Mouse (Mus musculus) spleen, adult 12 weeks (tissue): ENCODE results near the gene Rpap1.
A peak's percentile ranks its signal among the peaks of the same experiment; 100 is the strongest.

Source experiments
- DNase-seq: peaks from one replicate; pipeline ENCODE4 v3.0.0; 2022; ENCODE audit warnings: low spot score

The Rpap1 gene

GRCm38 (mm10) chr2:119787206-119787883, at the start of gene Rpap1:
TSS of gene Rpap1 (minus strand) at chr2:119787537.
- peak; percentile 70 for DNase-seq

- DNase-seq, result no peak
These were observed 46.9 kb upstream of the Rpap1 start for GRCm38 (mm10) chr2:119834231-119834630.

GRCm38 (mm10) chr2:119830579-119830978, 43.2 kb upstream of the Rpap1 start:
- DNase-seq, result no peak

- no peak for DNase-seq
These were observed 33.8 kb upstream of the Rpap1 start for GRCm38 (mm10) chr2:119821136-119821535.

GRCm38 (mm10) chr2:119818668-119819272, 31.4 kb upstream of the Rpap1 start:
- no peak for DNase-seq

DNA sequence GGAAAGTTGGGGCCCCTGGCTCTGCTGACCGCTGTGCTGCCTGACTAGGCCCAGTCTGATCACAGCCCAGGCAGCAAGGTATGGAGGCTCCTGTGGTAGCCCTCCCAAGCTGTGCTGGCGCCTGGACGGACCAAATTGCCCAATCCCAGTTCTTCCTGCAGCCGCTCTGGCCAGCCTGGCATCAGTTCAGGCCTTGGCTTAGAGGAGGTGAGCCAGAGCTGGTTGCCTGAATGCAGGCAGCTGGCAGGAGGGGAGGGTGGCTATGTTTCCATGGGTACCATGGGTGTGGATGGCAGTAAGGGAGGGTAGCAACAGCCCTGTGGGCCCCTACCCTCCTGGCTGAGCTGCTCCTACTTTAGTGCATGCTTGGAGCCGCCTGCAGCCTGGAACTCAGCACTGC, 29.7 kb upstream of the Rpap1 start:
- no peak for DNase-seq

- no peak for DNase-seq
These were observed 29.3 kb upstream of the Rpap1 start for GRCm38 (mm10) chr2:119816611-119817010.

DNA sequence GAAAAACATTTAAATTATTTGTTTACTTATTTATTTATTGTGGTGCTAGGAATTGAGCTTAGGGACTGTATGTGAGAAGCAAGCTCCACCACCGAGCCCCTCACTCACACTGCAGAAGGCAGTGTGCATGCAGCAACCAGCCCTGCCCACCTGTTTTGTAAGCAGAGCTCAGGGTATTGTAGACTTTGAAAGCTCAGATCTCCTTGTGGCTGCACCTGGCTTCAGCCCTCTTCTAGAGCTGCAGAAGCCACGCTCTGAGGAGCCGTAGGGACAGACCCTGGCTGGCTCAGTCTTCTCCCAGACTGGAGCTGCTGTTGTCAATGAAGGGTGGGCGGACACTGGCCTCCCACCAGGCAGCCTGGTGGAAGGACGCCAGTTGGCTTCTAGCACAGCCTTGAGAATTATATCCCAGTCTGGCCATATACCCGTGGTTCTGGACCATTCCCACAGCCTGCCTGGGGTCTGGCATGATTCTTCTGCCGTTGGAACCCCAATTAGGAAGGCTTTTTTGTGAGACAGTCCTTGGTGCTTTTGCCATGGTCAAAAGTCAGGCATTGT, 27.1 kb upstream of the Rpap1 start:
- DNase-seq, result no peak

- no peak for DNase-seq
These were observed 24.3 kb upstream of the Rpap1 start for GRCm38 (mm10) chr2:119811490-119812146.

- no peak for DNase-seq
These were observed 23.6 kb upstream of the Rpap1 start for GRCm38 (mm10) chr2:119810890-119811289.

DNA sequence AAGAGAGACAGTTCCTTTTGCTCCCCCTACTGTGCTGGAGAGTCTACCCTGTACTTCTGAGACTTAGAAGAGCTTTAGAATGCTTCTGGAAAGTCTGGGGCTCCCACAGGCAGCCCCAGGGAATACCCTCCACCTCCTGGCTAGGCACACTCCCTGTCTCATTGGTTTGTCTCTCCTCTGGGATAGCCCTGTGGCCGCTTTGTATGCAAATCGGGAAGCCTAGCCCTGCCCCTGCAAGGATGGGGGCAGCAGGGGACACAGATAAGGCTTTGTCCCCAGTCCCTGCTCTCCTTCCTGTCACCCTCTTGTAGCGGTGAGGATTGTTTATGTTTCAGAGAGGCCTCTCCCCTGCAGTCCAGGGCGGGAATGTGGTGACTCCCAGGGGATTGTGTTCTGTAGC, 21.5 kb upstream of the Rpap1 start:
- no peak for DNase-seq

DNA sequence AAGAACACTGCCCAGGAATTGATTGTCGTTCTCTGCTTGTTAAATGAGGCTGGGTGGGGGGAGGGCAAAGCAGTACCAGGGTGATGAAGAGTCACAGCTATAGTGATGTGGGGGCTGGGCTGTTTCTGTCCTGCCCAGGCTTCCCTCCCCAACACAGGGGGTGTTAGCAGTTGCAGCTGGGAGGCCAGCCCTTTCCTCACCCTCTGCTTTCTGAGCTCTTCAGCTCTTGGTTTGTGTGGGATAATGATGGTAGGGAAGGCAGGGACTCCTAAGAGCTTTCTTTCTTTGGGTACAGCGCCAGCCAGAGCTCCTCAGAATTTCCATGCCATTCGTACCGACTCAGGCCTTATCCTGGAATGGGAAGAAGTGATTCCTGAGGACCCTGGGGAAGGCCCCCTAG, 21.1 kb upstream of the Rpap1 start:
- DNase-seq, result no peak

- DNase-seq, result no peak
These were observed 18.2 kb upstream of the Rpap1 start for GRCm38 (mm10) chr2:119805536-119805935.

- DNase-seq, result no peak
These were observed 17.4 kb upstream of the Rpap1 start for GRCm38 (mm10) chr2:119804776-119805175.

- DNase-seq, result no peak
These were observed 16.9 kb upstream of the Rpap1 start for GRCm38 (mm10) chr2:119804275-119804628.

DNA sequence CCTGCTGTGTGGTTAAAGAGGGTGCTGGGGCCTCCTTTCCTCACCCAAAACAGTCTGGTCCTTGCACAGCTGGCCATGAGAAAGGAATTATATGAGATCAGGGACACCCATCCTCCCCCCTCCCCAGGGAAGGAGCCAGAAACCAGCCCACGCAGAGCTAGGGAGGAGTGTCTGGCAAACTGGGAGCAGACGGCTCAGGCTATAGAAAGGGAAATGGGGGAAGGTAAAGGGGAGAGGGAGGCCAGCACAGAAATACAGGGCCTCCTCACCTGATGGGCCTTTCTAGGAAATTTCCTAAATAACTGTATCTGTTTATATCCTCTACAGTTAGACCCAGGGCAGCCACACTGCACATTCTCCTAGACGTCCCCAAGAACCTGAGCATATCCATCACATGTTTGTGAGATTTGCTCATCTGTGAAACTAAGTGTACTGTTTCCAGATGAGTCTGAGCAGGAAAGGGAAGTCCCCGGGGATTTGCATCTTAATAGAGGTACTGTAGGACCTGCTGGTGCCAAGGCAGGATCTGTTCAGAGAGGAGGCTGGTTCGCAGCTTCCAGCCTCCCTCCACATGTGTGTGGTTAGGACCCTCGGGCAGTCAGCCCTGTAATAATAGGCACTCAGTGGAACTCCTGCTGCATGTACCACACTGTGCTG, 16.4 kb upstream of the Rpap1 start:
- DNase-seq, result no peak

DNA sequence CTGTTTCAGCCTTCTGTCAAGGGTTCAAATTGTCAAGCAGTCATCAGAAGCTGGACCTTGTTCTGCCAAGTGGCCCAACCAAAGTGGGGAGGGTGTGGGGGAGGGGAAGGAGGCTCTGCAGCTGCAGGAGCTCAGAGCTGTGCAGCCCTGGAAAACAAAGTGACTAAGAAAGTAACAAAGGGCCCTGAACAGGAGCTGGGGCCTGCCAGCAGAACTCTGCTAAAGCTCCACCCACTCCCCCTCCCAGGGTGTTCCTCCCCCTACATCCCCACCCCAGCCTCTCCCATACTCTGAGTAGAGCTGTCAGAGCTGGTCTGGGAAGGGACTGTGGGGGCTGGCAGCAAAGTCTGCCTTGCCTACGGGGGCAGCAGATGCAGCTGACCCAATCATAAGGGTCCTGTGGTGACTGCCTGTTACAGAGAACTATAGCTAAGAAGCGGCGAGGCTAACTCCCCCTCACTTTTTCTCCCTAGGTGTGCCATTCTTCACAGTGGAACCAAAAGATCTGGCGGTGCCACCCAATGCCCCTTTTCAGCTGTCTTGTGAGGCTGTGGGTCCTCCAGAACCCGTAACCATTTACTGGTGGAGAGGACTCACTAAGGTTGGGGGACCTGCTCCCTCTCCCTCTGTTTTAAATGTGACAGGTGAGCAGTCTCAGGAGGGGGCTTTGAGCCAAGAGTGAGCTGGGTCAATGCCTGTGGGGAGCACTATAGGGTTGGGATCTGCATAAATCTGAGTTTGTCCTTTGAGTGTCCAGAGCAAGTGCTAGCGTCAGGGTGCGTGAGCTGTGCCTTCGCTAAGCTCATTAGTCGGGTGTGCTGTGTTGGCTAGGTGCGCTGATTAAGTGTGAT, 15.7 kb upstream of the Rpap1 start:
- no peak for DNase-seq

DNA sequence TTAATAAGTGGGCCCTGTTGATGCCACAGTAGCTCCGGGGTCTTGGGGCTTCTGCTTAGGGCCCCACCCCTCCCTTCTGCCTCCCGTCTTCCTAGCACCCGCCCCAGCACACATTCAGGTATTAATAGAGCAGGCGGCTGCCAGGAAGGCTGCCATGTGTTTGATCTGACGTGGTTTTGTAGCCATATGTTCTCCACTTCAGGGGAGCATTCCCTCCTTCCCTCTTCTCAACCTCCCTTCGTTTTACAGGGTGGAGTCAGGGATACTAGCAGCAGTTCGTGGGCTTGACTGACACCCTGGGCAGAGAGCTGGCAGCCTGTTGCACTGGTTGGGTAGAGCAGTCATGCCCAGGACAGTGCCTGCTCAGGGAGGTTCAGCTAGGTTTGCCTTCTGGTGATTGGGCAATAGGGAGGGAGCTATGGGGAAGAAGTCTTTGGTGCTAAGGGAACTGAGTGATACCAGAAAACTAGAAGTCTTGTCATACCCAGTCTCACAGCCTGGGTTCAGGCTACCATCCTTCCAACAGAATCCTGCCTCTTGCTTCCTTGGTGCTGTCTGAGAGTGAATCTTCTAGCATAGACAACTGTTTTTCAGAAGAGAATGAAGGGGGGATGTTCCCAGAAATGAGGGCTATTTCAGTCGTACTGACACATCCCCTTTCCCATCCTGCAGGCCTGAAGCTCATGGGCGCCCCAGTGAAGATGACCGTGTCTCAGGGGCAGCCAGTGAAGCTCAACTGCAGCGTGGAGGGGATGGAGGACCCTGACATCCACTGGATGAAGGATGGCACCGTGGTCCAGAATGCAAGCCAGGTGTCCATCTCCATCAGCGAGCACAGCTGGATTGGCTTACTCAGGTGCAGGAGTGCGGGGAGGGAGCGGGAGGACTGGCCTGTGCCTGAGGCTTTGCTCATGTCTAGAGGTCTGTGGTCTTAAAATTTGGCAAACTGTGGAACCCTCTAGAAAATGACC, 13.8 kb upstream of the Rpap1 start:
- DNase-seq, result no peak

DNA sequence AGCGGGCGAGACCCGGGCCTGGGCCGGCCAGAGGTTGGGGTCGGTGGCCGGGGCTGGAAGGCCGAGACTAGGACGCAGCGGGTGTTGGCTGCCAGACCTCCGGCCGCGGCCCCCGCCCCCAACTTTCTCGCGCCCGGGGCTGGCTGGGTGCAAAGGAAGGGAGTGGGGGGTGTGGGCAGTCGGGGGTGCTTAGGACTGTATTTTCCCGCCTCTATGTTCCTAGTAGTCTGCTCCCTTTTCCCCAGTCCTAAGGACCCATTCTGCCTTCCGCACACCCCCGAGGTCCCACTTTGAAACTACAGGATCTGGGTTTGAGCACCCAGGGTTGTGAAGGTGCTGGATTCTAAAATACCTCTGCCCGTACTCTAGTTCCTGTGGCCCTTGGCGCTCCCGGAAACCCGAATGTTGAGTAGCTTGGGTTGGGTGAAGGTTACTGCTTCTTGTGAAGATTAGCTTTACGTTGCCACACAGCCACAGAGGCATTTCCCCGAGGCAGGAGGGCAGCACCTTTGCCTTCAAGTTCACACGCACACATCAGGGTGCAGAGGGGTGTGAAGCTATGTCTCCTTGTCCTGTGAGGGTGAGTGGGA, 12.7 kb upstream of the Rpap1 start:
- DNase-seq, result no peak
